Mouse (Mus musculus) liver, postnatal 0 days (tissue): ENCODE results near the gene Hsd17b14. TPM values are rescaled to one million over a fixed set of nuclear protein-coding genes. Genes with fewer than 3 reads are reported as not detected.

Experiments used
- ATAC-seq: fragments of 200-750 bp; cut with Nextera tagmentation; 2 replicates; pipeline ENCODE4 v1.8.0; 2017; ENCODE audit warnings: mild to moderate bottlenecking, moderate library complexity
- DNase-seq: peaks from one replicate; pipeline ENCODE4 v3.0.0-alpha.2; 2016
- H3K27ac ChIP-seq: fragments of 300-500 bp; sonication (generic); 2 replicates; pipeline ENCODE4 v1.5.1; 2014; ENCODE audit warnings: antibody characterized with exemption, moderate library complexity, mild to moderate bottlenecking, low read depth
- H3K27me3 ChIP-seq: fragments of 300-500 bp; sonication (generic); 2 replicates; pipeline ENCODE4 v1.6.1; 2014; ENCODE audit warnings: low read length, control low read depth, mixed read lengths; ENCODE audit not compliant: insufficient read depth
- H3K36me3 ChIP-seq: fragments of 300-500 bp; sonication (generic); replicated peaks from 2 replicates; pipeline ENCODE4 v1.6.1; 2014; ENCODE audit warnings: mild to moderate bottlenecking, control low read depth, low read length, moderate library complexity, mixed read lengths; ENCODE audit not compliant: insufficient read depth
- H3K4me1 ChIP-seq: fragments of 300-500 bp; sonication (generic); 2 replicates; pipeline ENCODE4 v1.6.1; 2014; ENCODE audit warnings: antibody characterized with exemption, mild to moderate bottlenecking, control low read depth; ENCODE audit not compliant: insufficient read depth
- H3K4me2 ChIP-seq: fragments of 300-500 bp; sonication (generic); 2 replicates; pipeline ENCODE4 v1.6.1; 2014; ENCODE audit warnings: low read depth, mild to moderate bottlenecking, low read length, moderate library complexity, mixed read lengths
- H3K4me3 ChIP-seq: fragments of 300-500 bp; sonication (generic); 2 replicates; pipeline ENCODE4 v1.5.1; 2014; ENCODE audit warnings: low read depth, low read length
- H3K9ac ChIP-seq: fragments of 300-500 bp; sonication (generic); replicated peaks from 2 replicates; pipeline ENCODE4 v1.6.1; 2014; ENCODE audit warnings: mild to moderate bottlenecking, moderate library complexity
- H3K9me3 ChIP-seq: fragments of 300-500 bp; sonication (generic); 2 replicates; pipeline ENCODE4 v1.6.1; 2016; ENCODE audit warnings: mild to moderate bottlenecking, control low read depth, low read length, mixed read lengths
- CTCF ChIP-seq: sonication (generic); IDR thresholded peaks from 2 replicates; pipeline ENCODE4 v1.5.1; 2016; ENCODE audit warnings: antibody characterized with exemption, low read depth
- EP300 ChIP-seq: IDR thresholded peaks from 2 replicates; pipeline ENCODE4 v1.6.1; 2016; ENCODE audit warnings: antibody characterized with exemption, low read depth, mild to moderate bottlenecking
- WGBS: fragments of 180-500 bp; shearing (Covaris S2); extraction: QIAGEN DNeasy Blood & Tissue Kit; methylation state at CpG from one replicate; pipeline ENCODE4 v1.1.7; 2014; ENCODE audit not compliant: insufficient replicate concordance; 5-methylcytosine and 5-hydroxymethylcytosine counted together
- polyA plus RNA-seq: library from polyadenylated mRNA; unstranded; fragments of >200 nt; fragmentation: Nextera tagmentation; extraction: Ambion mirVana; gene quantifications from 2 replicates; pipeline ENCODE4 v1.2.1, GENCODE M21; 2015

Hsd17b14 gene
- polyA plus RNA-seq, 1 experiment from 2014 or later: 0.62 TPM

DNA sequence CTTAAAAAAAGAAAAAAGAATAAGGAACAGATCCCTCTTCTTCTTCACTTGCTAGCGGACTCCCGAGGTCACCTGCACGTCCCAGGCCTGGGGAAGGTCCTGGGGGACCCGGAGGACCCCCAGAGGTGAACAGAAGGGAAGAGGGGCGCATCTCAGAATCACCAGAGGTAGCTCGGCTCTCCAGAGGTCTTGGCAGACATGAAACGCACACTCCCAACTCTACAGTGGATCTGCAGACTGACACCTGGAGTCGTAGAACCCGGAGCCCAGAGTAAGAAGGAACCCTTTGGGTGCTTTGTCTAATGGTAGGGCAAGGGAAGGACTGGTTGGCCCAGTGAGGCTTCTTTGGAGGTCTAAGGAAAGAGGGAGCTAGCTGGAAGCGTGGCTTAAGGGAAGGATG, 17.1 kb upstream of the Hsd17b14 start:
- no peak for DNase-seq
- no peaks in the 10 kb centered on the region for H3K9me3 ChIP-seq
- no peaks in the 10 kb centered on the region for H3K27me3 ChIP-seq
- no peak for TF ChIP-seq EP300
- TF ChIP-seq CTCF: no peak
- H3K9ac ChIP-seq: no peak overlapping the region
- no peak for ATAC-seq
- H3K4me1 ChIP-seq: peaks cover 15% of the 10 kb centered on the region; the same call in 1 of the 2 replicates
- 83% methylated on average over 10 of the region's 10 CpGs for WGBS
- H3K4me2 ChIP-seq: peak overlapping the region; percentile 77
- H3K27ac ChIP-seq: no peak overlapping the region
- no peak overlapping the region for H3K4me3 ChIP-seq
- no peaks in the 10 kb centered on the region for H3K36me3 ChIP-seq

DNA sequence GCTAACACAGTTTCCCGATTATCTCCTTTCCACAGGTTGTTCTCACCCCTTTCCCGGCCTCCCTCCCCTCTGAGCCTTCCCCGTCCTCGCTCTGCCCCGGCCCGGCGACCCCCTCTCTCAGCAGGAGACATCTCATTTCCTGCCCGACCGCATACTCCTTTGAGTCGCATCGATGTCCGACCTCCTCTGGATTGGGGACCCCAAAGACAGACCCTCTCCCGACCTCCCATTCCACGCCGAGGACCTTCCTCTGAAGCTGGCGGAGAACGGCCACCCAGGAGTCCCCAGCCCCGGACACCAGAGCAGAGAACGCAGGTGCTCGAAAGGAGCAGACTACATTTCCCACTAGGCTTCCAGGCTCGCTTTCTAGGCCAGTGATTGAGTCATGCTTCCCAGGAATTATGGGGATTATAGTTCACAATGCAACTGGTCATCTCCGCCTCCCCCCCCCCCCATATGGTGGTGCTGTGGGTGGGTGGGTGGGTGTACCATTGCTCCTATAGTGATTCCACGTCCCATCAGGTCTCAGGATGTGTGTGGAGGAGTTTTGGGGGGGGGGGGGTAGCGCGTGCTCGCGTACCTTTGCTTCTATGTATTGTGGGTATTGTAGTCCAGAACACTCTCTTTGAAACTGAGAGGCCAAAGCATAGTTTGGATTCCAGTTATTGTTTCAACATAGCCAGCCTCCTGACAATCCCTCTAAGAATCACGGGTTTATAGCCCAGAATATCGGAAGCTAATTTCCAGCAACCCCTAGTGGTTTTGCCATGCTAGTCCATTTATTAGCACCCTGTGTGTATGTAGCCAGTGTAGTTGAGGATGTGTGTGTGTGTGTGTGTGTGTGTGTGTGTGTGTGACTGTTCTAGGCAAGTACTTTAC, 16.3 kb upstream of the Hsd17b14 start:
- peak; percentile 38 for DNase-seq

DNA sequence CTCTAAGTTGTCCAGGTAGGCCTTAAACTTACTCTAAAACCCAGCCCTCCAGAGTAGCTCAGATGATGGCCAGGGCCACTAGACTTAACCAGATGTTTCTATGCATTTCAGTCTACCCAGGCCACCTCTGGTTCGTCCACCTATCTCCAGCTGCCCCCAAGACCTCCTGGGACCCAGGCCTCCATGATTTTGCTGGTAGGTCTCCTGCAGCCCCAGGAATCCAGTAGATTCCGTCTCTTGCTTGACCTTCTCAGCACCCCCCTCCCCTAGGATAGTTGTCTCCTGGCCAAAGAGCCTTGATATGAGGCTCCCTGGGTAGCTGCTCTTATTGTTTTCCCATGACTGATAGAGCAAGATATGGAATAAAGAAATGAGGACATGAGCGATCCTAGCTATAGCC, 15.6 kb upstream of the Hsd17b14 start:
- no peaks in the 10 kb centered on the region for H3K36me3 ChIP-seq
- H3K27ac ChIP-seq: no peak overlapping the region
- TF ChIP-seq EP300 (no peak), CTCF (no peak)
- no peak overlapping the region for H3K4me3 ChIP-seq
- 80% methylated on average over 3 of the region's 3 CpGs for WGBS
- no peak overlapping the region for H3K4me2 ChIP-seq
- H3K9me3 ChIP-seq: no peaks in the 10 kb centered on the region
- no peak overlapping the region for H3K9ac ChIP-seq
- no peak for DNase-seq
- no peaks in the 10 kb centered on the region for H3K27me3 ChIP-seq
- no peak for ATAC-seq
- H3K4me1 ChIP-seq: peaks cover 15% of the 10 kb centered on the region; the same call in 1 of the 2 replicates

More for the DNA sequence above, 16.3 kb upstream of the Hsd17b14 start:
- H3K27ac ChIP-seq: no peak overlapping the region
- no peaks in the 10 kb centered on the region for H3K36me3 ChIP-seq
- peak overlapping the region; percentile 58; the same call in 1 of the 2 replicates for H3K9ac ChIP-seq
- H3K4me3 ChIP-seq: peak overlapping the region; percentile 38
- H3K27me3 ChIP-seq: no peaks in the 10 kb centered on the region
- 7% methylated on average over 28 of the region's 29 CpGs for WGBS
- H3K4me2 ChIP-seq: peak overlapping the region; percentile 77
- TF ChIP-seq CTCF (peak; percentile 41), EP300 (no peak)
- H3K4me1 ChIP-seq: peaks cover 15% of the 10 kb centered on the region; the same call in 1 of the 2 replicates
- peak; percentile 83 for ATAC-seq
- no peaks in the 10 kb centered on the region for H3K9me3 ChIP-seq

DNA sequence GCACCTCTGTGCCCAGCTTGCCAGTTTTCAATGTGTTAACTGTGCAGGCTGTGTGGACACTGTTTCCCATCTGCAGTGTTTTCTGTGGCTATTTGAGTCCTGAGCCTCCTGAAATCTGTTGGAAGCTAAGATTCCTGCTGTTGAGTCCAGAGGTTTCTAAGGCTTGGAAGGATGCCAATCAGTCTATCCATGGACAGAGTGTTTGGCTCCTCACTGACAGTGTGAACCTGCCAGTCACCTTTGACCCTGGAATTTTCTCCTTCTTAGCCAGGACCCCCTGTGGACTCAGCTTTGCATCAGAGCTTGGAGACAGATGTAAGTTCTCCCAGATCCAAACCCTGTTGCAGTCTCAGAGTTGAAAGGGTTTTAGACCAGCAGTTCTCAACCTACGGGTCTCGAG, 14.5 kb upstream of the Hsd17b14 start:
- TF ChIP-seq CTCF (no peak), EP300 (no peak)
- H3K4me2 ChIP-seq: no peak overlapping the region
- peaks cover 15% of the 10 kb centered on the region; the same call in 1 of the 2 replicates for H3K4me1 ChIP-seq
- no peak overlapping the region for H3K9ac ChIP-seq
- H3K27me3 ChIP-seq: no peaks in the 10 kb centered on the region
- H3K36me3 ChIP-seq: no peaks in the 10 kb centered on the region
- WGBS: 67% methylated on average over 2 of the region's 2 CpGs
- no peaks in the 10 kb centered on the region for H3K9me3 ChIP-seq
- DNase-seq (no peak), ATAC-seq (no peak)
- no peak overlapping the region for H3K4me3 ChIP-seq
- H3K27ac ChIP-seq: no peak overlapping the region

DNA sequence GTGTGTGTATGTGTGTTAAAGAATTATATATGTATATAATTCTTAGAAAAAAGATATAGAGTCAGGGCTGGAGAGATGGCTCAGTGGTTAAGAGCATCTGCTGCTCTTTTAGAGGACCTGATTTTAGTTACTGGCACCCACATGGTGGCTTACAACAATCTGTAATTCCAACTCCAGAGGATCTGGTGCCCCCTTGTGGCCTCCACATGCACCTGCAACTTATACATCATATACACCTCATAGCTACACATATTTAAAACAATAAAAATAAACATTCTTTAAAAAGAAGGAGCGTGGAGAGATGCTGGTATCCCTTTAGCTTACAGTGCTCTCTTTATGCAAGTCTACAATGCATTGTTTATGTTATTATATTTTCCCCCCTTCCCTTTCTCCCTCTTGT, 10.2 kb upstream of the Hsd17b14 start:
- 76% methylated on average over 1 of the region's 1 CpGs for WGBS
- ATAC-seq: no peak
- H3K9me3 ChIP-seq: no peaks in the 10 kb centered on the region
- no peaks in the 10 kb centered on the region for H3K27me3 ChIP-seq
- peaks cover 4% of the 10 kb centered on the region; the same call in 1 of the 2 replicates for H3K4me1 ChIP-seq
- no peaks in the 10 kb centered on the region for H3K36me3 ChIP-seq
- DNase-seq: no peak
- H3K9ac ChIP-seq: no peak overlapping the region
- no peak overlapping the region for H3K4me3 ChIP-seq
- no peak for TF ChIP-seq EP300
- TF ChIP-seq CTCF: peak; percentile 51
- no peak overlapping the region for H3K27ac ChIP-seq
- no peak overlapping the region for H3K4me2 ChIP-seq

DNA sequence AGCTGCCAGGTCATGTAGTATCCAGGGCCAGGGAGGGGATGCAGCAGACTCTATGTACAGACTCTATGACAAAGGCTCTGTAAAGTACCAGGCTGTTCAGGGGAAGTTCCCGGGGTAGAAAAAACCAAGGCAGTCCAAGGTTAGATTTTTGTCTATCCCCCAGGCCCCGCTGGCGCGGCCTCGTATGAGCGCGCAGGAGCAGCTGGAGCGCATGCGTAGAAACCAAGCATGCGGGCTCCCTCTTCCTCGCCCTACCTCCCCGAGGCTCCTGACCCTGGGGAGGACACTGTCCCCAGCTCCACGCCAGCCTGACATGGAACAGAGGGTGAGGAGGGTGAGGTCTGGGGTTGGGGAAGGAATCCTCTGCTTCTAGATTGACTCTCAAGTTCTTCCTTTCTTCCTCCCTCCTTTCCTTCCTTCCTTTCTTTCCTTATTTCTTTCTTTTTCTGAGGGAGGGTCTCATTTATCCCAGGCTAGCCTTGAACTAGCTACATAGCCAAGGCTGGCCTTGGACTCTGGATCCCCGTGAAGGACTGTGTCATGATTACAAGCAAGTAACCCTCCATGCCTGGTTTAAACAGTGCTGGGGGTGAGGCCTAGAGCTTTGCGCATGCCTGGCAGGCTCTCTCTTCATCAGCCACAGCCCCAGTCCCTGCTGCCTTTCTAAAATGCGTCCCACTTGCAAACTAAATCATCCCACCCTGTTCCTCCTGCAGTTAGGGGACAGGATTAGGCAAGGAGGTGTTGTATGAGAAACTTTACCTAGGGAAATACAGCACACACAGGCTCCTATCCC, 4.9 kb upstream of the Hsd17b14 start:
- no peaks in the 10 kb centered on the region for H3K27me3 ChIP-seq
- H3K4me3 ChIP-seq: no peak overlapping the region
- no peaks in the 10 kb centered on the region for H3K9me3 ChIP-seq
- no peak overlapping the region for H3K4me2 ChIP-seq
- ATAC-seq: no peak
- H3K9ac ChIP-seq: no peak overlapping the region
- H3K4me1 ChIP-seq: peaks cover 6% of the 10 kb centered on the region
- TF ChIP-seq CTCF (no peak), EP300 (no peak)
- no peaks in the 10 kb centered on the region for H3K36me3 ChIP-seq
- DNase-seq: no peak
- 87% methylated on average over 16 of the region's 16 CpGs for WGBS
- H3K27ac ChIP-seq: no peak overlapping the region
